Mouse (Mus musculus): ENCODE measurements around the gene Cdc34.
A peak's percentile ranks its signal among the peaks of the same experiment; 100 is the strongest.

Gene Cdc34

DNA sequence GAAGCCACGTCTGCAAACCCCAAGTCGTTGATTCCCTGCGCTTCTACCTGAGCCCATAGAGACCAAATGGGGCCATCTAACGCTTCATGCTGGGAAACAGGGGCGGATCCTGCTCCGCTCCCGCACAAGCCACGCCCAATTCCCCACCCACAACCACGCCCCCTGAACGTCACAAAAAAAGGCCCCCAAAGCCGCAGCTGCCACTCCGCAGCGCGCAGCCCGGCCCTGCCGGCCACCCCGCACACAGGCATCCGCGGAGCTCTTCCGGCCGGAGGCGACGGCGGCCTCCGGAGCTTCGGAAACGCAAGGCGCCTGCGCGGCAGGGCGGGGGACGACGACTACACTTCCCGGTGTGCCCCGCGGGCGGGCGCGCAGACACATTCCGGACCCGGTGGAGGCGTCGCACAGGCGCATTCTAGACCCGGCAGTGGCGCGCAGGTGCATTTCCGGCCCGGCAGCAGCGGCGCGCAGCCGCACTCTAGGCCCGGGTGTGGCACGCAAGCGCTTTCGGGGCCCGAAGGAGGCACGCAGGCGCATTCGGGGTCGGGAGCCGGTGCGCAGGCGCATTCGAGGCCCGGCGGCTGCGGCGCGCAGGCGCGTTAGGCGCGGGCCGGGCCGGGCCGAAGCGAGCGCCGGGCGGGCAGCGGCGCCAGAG, at the start of gene Cdc34:
Gene Cdc34, plus strand, starts transcription at position 605 of the 655 bp plus-strand sequence.
- DNase-seq (ENCODE audit: low read depth, low spot score): peak; percentile 99

DNA sequence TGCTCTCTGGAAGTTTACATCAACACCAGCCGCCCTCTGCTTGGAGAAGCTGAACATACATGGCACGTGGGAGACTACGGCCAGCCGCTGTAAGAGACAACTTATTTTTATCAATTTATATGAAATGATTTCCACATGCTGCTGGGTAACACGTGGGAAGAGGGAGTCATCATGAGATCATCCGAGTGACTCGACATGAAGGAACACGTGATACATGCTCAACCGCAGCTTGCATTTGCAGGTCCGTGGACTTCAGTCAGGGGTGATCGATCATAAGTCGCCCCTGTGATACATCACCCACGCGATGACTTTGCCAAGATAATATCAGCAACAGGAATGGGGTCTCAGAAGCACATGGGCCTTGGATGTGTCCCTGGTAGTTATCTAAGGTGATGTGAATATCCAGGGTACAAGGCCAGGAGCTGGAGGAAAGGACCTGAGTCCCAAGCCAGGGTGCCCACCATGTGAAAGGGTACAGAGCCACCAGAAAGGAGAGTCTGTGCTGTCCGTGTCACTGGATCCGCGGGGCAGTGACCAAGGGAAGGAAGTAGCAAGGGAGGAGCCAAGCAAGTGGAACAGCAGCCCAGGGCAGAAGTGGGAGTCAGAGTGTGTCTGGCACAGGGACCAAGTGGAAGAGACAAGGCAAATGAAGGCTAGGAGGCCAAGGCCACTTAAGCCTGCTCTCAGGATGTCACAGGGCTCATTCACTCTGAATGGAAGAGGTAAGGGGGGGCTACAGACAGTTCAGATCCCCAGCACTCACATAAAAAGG, 48.8 kb upstream of the Cdc34 start:
- DNase-seq (ENCODE audit: low read depth, low spot score): no peak

DNA sequence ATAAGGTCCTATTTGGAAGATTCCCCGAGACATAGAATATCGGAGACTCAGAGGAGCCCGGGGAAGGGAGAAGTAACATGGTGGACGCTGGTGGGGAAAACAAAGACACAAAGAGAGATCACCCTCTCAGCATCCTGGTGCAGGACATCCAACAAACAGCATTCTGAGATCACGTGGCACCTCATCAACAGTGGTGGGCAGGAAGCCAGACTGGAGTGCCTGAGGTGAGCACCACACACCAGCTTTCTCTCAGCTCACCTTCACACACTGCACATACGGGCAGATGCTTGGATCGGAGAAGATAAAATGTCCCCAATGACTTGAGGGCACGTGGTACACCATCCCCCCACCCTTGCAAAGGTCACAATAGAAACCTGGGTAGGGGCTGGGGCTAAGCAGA, 45.7 kb upstream of the Cdc34 start:
- DNase-seq (ENCODE audit: low read depth, low spot score): no peak

DNA sequence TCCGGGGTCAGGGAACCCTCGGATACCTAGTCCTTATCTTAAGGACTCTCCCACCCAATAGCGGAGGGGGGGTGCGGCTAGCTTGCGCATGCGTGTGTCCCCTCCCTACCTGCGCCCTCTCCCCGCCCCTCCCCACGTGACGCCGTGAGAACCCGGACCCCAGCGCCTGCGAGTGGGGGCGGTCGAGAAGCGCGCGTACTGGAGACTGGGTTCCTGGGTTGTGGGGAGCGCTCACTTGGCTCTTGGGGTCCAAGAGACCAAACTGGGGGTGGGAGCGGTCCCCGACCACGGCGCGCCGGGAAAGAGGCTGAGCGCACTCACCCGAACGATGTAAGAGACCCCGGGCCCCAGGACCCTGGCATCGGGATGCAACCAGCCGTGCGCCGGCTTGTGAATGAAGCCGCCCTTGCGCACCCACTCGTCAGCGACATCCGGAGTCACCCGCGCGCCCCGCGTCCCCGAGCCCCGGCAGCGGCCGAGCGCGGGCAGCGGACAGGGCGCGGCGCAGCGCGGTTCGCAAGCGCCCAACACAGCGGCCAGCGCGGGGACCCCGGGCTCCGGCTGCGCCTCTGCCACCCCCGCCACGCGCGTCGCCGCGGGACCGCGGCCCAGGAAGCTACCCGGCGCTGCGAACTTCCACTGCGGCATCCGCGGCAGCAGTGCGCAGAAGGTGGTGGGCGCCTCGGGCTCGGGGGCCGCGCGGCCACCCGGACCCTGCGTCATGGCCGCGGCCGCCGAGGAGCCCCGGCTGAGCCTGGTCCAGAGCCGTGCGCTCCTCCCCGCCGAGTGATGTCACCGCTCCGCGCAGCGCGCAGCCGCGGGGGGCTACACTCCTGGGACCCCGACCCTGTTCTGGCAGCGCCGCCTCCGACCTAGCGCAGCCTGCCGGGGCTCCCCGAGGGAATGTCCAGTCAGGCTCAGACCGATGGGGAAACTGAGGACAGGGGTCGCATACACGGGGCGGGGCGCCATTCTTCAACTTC, 44.6 kb upstream of the Cdc34 start, which contains the start of gene Shc2:
Gene Shc2, minus strand, starts transcription at position 791 of the 983 bp plus-strand sequence.
- DNase-seq (ENCODE audit: low read depth, low spot score): peak; percentile 80

DNA sequence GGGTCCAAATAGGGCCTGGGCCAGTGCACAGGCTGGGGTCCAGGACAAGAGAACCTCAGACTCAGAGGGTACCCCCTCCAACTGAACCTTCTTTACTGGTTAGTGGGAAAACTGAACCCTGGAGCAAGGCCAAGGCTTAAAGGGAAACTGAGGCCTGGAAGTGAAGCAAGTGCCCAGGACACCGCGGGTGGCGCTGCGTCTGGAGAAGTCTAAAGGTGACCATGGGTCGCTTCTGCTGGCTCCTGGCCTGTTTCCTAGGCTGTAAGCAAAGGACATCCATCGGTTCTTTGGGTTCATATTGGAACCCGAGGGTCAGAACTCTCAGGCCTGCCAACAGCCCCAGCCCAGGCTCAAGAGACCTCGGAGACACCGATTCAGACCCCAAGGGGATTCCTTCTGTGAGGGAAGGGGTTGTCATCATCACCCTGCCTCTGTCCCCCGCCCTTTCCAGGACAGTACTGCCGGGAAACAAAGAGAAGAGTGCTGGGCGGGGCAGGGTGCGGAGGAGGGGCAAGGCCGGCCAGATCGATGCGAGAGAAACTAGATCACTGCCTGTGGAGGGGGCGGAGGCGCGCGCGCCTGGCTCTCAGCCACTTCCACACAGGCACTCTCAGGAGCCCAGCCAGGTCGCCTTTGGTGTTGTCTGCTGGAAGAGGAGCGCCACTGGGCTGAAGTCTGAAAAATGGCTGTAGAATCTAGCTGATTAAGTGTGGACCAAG, 43.4 kb upstream of the Cdc34 start:
- no peak for DNase-seq (ENCODE audit: low read depth, low spot score)

DNA sequence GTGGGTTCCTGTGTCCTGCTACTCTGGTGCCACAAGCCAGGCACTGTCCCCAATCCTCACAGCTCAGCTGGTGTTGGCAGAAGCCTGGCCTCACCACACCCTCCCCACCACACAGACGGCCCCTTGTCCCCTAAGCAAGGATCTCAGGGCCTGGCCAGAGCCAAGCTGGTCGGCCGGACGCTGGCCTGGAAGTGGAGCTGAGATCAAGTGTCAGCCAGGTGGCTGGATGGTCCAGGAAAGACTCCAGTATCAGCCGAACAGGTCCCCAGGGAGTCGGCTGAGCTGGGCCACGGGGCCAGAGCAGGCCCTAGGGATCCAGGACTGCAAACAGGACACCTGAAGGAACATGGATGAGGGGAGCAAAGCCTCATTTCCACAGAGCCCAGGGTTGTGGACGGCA, 36.3 kb upstream of the Cdc34 start, which contains the start of gene Odf3l2:
Gene Odf3l2, minus strand, starts transcription at position 28 of the 400 bp plus-strand sequence.
- no peak for DNase-seq (ENCODE audit: low read depth, low spot score)

DNA sequence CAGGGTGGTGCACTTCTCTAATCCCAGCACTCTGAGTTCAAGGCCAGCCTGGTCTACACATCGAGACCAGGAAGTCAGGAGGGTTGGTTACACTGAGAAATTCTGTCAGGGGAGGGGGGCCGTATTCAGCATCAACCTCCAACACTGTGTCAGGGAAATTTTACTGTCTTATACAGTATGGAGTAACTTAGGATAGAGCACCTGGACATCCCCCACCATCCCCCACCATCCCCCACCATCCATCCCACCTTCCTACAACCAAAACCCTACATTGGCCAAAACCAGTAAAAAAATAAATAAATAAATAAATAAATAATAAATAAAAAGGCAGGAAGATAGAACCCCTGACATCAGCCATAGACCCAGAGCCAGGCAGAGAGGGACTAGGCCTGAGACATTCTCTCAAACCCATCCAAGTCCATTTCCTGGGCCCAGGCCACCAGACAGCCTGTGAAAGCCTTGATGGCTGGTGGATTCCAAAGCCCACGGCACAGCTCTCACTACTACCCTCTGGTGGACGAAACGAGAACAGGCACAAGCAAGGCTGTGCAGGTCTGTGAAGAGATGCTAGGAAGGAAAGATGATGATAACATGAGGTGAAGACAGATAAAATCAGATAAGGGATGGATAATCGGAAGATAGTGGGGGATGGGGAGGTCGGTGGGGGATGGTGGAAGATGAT, 32.8 kb upstream of the Cdc34 start:
- DNase-seq (ENCODE audit: low read depth, low spot score): no peak

DNA sequence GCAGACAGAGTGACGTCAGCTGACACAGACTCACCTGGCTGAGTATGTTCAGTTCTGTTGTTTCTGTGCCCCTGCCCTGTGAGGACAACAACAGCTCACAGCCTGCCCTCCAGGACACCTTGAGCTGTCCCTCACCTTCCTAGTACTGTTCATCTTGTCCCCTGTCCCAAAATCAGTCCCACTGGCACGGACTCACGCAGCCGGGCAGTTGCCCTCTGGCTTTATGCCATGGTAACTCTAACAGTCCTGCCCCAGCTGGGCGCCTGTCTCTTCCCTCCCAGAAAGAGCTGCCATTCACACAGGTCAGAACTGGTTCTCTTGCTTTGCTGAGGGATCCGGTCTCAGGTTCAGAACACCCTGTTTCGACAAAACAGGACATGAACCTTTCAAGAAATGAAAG, 29.2 kb upstream of the Cdc34 start:
- no peak for DNase-seq (ENCODE audit: low read depth, low spot score)

DNA sequence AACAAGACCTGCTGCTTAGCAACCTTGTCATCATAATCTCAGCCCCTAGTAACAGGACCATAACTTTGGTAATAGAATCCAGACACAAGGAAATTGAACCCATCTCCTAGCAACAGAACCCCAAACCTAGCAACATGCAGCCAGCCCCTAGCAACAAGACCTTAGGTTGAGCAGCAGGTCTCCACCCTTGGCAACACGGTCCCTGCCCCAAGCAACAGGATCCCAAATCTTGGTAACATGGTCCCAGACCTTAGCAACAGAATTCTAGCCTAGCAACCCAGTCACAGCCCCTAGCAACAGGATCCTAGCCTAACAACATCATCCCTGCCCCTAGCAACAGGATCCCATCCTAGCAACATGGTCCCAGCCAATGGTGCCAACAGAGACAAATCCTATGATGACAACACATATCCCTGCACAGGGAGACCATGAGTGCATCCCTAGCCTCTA, 27.0 kb upstream of the Cdc34 start:
- peak; percentile 74 for DNase-seq (ENCODE audit: low read depth, low spot score)

DNA sequence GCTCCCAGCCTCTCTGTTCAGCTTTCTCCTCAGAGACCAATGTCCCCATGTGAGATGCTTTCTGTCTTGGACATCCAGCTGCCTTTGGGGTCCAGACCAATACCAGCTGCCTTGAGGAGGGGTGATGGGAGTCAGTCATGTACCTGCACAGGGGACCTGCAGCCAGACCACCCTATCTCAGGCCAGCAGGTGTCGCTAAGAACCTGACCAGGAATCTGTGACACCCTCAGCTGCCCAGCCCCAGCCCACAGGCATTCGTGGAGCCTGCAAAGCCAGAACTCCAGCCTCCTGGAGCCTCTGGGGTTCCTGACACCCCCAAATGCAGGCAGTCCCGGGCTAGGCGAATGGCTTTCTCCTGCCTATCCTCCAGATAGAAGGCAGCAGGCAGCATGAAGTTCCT, 23.2 kb upstream of the Cdc34 start:
- DNase-seq (ENCODE audit: low read depth, low spot score): no peak

DNA sequence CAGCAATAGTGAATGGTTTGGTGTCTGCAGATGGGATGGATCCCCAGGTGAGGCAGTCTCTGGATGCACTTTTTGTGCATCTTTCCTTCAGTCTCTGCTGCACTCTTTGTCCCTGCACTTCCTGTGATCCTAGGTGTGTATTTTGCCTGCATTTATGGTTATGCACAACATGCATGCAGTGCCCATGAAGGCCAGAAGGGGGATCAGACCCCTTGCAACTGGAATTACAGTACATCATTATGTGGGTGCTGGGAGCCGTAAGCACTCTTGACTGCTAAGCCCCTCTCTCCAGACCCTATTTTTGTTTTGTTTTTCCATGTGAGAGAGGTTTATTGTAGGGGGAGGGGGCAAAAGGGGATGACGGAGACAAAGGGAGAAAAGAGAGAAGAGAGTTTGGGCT, 21.7 kb upstream of the Cdc34 start:
- no peak for DNase-seq (ENCODE audit: low read depth, low spot score)

DNA sequence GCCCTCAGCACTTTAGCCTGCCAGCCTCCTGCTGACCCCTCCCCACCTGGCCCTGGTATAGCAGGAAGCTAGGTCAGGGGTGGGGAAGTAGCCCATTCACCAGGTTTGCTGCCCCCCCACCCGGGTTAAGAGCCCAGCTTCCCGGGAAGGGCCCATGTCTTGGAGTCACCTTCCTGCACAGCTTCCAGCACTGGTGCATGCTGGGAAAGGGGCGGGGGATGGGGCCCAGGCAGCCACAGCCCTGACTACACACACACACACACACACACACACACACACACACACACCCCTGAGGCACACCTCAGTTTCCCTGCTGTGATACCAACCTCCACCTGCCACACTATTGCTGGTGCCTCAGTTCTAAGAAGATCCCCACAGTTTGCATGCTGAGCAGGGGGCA, 20.1 kb upstream of the Cdc34 start:
- DNase-seq (ENCODE audit: low read depth, low spot score): no peak

DNA sequence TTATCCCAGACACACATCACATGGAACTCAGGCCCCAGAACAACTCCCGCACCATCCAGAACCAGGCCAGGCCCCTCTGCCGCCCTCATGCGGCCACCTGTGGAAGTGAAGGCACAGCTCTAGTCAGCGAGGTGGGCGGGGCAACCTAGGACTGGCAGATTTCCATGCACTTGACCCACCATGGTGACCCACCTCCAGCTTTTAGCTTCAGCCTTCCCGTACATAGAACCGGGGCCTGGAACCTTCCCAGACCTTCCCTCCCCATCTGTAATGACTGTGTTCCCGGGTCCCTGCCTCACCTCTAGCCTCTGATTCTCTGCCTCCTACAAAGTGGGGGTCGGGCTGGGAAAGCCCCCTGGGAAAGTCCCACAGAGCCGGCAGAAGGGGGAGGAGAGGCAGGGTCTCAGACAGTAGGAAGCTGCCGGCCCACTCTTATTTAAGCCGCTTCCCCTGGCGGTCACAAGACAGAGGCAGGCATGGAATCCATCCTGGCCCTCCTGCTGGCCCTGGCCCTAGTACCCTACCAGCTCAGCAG, 17.8 kb upstream of the Cdc34 start, which contains the start of gene Madcam1:
Gene Madcam1, plus strand, starts transcription at position 429 of the 535 bp plus-strand sequence.
- no peak for DNase-seq (ENCODE audit: low read depth, low spot score)

DNA sequence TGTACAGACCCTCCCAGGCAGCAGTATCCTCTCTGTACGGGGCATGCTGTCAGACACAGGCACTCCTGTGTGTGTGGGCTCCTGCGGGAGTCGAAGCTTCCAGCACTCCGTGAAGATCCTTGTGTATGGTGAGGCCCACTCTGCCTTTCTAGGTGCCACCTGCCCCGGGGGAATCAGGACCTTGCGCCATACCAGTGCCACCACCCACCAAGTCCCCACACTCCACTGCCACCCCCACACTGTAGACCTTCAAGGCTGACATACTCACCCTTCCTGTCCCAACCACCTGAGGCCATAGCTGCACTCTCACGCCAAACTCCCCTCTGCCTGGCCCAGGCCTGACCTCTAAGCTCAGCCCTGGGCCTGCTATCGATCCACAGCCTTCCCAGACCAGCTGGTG, 16.9 kb upstream of the Cdc34 start:
- DNase-seq (ENCODE audit: low read depth, low spot score): no peak

DNA sequence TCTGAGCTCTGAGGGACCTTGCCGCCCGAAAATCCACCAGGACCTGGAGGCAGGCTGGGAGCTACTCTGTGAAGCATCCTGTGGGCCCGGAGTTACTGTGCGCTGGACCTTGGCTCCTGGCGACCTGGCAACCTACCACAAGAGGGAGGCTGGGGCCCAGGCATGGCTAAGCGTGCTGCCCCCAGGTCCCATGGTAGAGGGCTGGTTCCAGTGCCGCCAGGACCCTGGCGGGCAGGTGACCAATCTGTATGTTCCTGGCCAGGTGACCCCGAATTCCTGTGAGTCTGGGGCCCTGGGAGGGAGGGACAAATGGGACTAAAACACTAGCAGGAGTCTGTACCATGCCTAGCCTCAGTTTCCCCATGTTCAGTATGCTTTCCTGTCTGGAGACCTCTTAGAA, 15.5 kb upstream of the Cdc34 start:
- DNase-seq (ENCODE audit: low read depth, low spot score): no peak

DNA sequence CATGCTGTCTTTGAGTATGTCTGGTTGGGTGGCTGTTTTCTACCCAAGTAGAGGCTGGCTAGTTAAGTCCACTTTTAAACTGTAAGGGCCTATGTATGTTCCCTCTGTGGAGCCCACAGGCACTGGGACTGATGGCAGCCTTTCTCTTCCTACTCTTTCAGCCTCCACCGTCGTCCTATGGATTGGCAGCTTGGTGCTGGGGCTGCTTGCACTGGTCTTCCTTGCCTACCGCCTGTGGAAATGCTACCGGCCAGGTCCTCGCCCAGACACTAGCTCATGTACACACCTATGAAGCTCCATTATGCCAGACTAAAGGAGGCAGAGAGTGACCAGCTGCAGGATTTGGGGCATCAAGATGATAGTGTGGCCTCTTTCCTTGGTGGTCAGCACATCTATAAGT, 13.9 kb upstream of the Cdc34 start:
- no peak for DNase-seq (ENCODE audit: low read depth, low spot score)

DNA sequence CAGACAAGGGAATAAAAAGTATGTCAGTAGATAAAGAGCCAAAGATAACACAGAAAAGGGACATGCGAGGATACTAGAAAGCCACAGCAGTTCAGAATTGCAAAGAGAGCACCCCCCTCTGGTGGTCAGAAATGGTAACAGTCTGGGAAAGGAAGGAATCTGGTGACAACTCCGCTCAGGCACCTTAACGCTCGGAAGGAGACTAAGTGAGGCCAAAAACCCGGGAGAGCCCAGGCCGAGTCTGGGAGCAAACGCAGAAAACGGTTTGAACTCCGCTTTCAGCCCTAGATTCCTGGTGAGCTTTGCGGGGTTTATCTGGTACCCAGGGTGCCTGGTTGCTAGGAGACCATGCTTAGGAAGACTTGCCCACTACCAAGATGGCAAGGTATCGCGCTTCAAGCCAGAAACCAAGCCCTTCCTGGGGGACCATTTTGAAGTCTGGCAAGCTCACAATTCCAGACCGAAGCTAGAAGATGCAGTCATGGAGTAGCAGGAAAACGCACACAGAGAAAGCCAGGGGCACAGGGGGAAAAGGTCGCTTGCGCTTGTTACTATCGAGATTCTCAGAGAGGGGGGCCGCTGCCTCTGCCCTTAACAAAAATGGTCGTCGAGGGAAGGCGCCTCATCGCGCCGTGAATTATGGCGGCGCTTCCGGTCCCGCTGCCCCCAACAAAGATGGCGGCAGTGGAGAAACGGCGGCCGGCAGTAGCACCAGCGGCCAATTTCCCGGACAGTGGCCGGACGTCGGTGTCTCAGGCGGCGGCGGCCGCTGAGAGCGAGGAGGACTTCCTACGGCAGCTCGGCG, 13.0 kb upstream of the Cdc34 start, which contains the start of gene Tpgs1:
Gene Tpgs1, plus strand, starts transcription at position 599 of the 805 bp plus-strand sequence.
- peak; percentile 91 for DNase-seq (ENCODE audit: low read depth, low spot score)

DNA sequence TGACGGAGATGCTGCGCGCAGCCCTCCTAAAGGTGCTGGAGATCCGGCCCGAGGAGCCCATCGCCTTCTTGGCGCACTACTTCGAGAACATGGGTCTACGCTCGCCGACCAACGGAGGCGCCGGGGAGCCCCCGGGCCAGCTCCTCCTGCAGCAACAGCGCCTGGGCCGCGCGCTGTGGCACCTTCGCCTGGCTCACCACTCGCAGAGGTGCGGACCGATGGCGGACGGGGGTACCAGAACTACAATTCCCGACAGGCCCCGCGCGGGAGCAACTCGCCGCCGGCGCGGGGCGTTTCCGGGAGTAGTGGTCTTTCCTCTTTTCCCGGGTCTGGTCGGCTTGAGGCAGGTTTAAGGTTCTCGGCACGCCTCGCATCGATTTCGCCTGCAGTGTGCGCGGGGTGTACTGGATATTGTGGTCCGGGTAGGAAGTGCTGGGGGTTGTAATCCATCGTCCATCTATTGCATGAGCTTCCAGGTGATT, 12.4 kb upstream of the Cdc34 start:
- DNase-seq (ENCODE audit: low read depth, low spot score): peak; percentile 69

Data from brain, embryonic 18.5 days (tissue).